Mouse (Mus musculus): ENCODE results near the gene 1700021F05Rik.
"Not testable (repeated sequence)": the region's sequence is repeated elsewhere in the genome, so short reads cannot be mapped to it uniquely, and the experiment has no call there.

Gene 1700021F05Rik

DNA sequence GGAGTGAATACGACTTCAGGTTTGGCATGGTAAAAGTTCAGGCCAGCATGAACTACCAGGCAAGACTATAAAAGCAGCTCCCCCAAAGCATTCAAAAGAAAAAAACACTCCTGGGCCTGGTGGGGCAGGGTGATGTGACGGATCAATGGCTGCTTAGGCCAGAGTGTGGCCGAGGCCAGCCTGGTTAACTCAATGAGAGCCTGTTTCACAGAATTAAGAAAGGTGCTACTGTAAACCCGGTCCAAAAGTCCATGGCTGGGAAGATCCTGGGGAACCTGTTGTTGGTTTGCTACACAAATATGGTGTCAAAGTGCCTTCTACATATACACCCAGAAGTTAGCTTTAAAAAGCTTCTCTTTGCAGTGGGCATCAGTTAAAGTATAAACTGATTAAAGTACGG is 2.0 kb downstream of the 1700021F05Rik start:
- DNase-seq (ENCODE audit: low spot score), result no peak

DNA sequence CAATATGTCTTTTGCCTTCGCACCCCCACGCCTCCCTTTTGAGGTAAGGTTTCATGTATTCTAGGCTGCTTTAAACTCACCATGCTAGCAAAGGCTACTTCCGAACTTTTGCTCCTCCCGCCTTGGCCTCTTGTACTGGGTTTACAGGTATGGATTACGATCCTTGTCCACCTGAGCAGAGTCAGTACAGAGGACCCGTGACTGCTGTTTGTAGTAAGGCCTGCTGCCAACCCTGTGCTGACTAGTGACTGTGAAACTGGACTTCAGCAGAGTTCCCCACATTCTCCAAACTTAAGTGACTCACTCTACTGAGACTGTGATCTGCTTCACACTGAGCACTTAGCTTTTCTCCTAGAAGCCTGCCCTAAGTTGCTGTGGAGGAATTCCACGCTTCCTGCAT is 3.1 kb downstream of the 1700021F05Rik start:
- no peak for DNase-seq (ENCODE audit: low spot score)

DNA sequence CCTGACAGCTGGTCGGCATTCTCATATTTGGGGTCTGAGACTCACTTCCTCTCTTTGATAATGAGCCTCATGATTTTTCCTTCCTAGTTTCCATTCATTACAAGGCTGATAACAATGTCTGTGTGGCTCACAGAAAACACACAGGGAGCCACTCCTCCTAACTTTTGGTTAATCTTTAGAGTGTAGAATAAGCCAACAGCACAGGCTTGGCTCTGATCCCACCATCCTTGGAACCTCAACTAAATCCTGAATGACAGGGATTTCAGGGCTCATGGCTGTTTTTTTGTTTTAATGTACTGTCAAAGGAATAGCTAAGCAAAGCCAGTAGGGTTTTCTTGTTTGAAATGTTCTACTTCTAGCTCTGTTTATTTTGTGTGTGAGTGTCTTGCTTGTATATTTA is 6.4 kb downstream of the 1700021F05Rik start:
- no peak for DNase-seq (ENCODE audit: low spot score)

GRCm38 (mm10) chr10:43527283-43528269 is 13.2 kb downstream of the 1700021F05Rik start:
- DNase-seq (ENCODE audit: low spot score), result no peak

GRCm38 (mm10) chr10:43523931-43524330 is 16.9 kb downstream of the 1700021F05Rik start, which contains the start of gene Gm9803:
TSS of gene Gm9803 (plus strand) at chr10:43524084.
- DNase-seq (ENCODE audit: low spot score), result not testable (repeated sequence)

- DNase-seq (ENCODE audit: low spot score), result no peak
Measured at GRCm38 (mm10) chr10:43519977-43520376, 20.8 kb downstream of the 1700021F05Rik start.

DNA sequence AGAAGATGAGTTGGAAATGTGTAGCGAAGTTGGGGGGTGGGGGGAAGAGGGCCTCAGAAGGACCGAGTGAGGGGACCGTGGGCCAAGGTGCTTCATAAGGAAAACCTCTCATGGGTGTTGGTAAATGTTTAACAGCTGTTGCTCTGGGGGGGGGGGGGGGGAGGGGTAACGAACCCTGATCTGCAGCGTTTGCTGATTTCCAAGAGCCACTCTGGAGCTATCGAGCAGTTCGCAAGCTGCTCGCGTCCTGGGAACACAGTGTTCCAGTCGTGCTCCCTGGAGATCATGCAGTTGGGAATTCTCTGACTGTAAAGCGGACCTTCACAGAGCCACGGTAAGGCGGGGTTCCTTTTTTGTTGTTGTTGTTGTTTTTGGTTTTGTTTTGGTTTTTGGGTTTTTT is 22.4 kb downstream of the 1700021F05Rik start:
- no peak for DNase-seq (ENCODE audit: low spot score)

GRCm38 (mm10) chr10:43517836-43518235 is 23.0 kb downstream of the 1700021F05Rik start:
- no peak for DNase-seq (ENCODE audit: low spot score)

- DNase-seq (ENCODE audit: low spot score), result no peak
Measured at GRCm38 (mm10) chr10:43516992-43517660, 23.7 kb downstream of the 1700021F05Rik start.

GRCm38 (mm10) chr10:43512976-43513375 is 27.8 kb downstream of the 1700021F05Rik start:
- DNase-seq (ENCODE audit: low spot score), result no peak

DNA sequence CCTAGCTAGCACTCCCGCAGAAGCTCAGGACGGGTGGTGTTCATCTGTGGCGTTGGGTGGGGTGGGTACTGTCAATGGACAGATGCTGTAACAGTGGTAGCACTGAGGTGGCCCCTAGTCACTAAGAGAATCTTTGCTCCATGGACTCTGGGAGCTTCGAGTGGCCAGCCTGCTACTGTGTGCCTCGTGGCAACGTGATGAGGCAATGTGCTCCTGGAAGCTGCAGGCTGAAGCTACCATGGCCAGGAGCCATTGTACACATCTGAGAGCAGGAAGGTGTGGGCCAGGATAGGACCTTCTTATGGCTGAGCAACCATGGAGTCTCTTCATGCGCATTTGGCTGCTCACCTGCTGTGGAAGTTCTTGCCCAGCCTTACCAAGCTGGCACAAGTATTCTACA is 31.6 kb downstream of the 1700021F05Rik start:
- DNase-seq (ENCODE audit: low spot score), result no peak

GRCm38 (mm10) chr10:43507051-43507450 is 33.7 kb downstream of the 1700021F05Rik start:
- no peak for DNase-seq (ENCODE audit: low spot score)

GRCm38 (mm10) chr10:43504291-43504690 is 36.5 kb downstream of the 1700021F05Rik start:
- no peak for DNase-seq (ENCODE audit: low spot score)

GRCm38 (mm10) chr10:43502599-43502998 is 38.2 kb downstream of the 1700021F05Rik start:
- DNase-seq (ENCODE audit: low spot score), result no peak

GRCm38 (mm10) chr10:43490846-43491245 is 49.9 kb downstream of the 1700021F05Rik start:
- DNase-seq (ENCODE audit: low spot score), result no peak

GRCm38 (mm10) chr10:43490034-43490433 is 50.8 kb downstream of the 1700021F05Rik start:
- no peak for DNase-seq (ENCODE audit: low spot score)

DNA sequence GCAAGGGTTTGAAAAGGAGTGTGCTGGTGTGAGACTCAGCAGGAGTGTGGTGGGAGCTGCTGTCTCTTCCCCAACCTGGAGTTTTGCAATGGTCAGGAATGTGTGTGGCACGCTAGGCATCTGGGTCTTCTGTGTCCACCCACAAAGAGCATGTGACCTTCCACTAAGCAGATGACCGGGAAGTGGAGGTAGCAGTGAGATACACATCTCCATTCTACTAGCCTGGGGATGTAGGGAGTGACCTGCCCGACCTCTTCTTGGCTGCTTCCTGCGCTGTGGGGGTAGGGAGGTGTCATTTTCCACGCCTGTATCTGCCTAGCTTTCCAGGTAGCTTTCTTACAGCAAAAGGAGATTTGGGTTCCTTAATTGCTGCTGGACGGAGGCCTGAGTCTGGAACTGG is 51.2 kb downstream of the 1700021F05Rik start:
- no peak for DNase-seq (ENCODE audit: low spot score)

- no peak for DNase-seq (ENCODE audit: low spot score)
Measured at GRCm38 (mm10) chr10:43489139-43489538, 51.7 kb downstream of the 1700021F05Rik start.

- no peak for DNase-seq (ENCODE audit: low spot score)
Measured at GRCm38 (mm10) chr10:43488258-43488657, 52.5 kb downstream of the 1700021F05Rik start.

DNA sequence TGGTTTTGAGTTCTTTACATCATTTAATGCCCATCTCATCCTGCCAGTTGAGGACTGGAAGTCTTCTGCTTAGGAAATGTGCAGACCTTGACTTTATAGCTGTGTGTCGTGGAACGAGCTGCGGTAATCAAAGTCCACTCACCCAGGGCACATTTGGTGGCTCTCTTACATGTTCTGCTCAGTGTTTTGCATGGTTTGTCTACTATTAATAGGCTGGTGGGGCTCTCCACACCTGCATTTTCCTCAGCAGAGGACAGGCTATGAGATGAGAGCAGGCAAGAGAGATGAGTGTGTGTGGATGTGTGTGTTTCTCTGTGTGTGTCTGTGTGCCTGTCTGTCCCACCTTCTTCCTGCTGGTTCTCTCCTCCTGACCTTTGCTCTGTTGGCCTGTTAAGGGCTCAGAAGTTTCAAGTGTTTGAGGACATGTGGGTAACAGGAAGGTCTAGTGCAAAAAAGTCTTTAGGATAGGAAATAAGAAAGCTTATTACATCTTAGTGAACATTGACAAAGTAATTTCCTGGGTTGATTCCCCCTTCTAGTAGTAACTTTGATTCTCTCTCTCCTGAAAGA is 53.3 kb downstream of the 1700021F05Rik start:
- no peak for DNase-seq (ENCODE audit: low spot score)

GRCm38 (mm10) chr10:43485751-43486268 is 55.0 kb downstream of the 1700021F05Rik start:
- no peak for DNase-seq (ENCODE audit: low spot score)

- DNase-seq (ENCODE audit: low spot score), result no peak
Measured at GRCm38 (mm10) chr10:43483426-43483995, 57.3 kb downstream of the 1700021F05Rik start.
